Mouse (Mus musculus): Measurements from ENCODE around the gene Mtmr11. TPM values are rescaled to one million over a fixed set of nuclear protein-coding genes. Genes with fewer than 3 reads are reported as not detected.

Gene Mtmr11
- polyA plus RNA-seq, 1 experiment = 4.6 TPM

GRCm38 (mm10) chr3:96207819-96208218, 46.0 kb downstream of the Mtmr11 start:
- H3K4me3 ChIP-seq = no peak overlapping the region
- H3K4me2 ChIP-seq (ENCODE audit: low read depth) = no peak overlapping the region
- H3K79me2 ChIP-seq (ENCODE audit: control insufficient read depth, insufficient read depth) = no peaks in the 10 kb centered on the region
- no peaks in the 10 kb centered on the region for H3K36me3 ChIP-seq (ENCODE audit: control insufficient read depth, insufficient read depth)
- H3ac ChIP-seq (ENCODE audit: control insufficient read depth, insufficient read length) = no peak overlapping the region
- no peaks in the 10 kb centered on the region for H3K27me3 ChIP-seq (ENCODE audit: control insufficient read depth, insufficient read depth, insufficient read length)
- TF ChIP-seq MYOD1 (IDR thresholded peaks at IDR 0.05; ENCODE audit: control insufficient read depth in 1 of 3, insufficient read length in 2 of 3, low read depth in 2 of 3) = no peak
- TF ChIP-seq USF1 (IDR thresholded peaks at IDR 0.05; ENCODE audit: low read depth) = no peak
- TF ChIP-seq CEBPB (IDR thresholded peaks at IDR 0.05; ENCODE audit: insufficient read depth, poor library complexity, severe bottlenecking) = no peak
- no peak for TF ChIP-seq POLR2AphosphoS2 (IDR thresholded peaks at IDR 0.05; ENCODE audit: insufficient read length, low read depth)
- TF ChIP-seq SRF (IDR thresholded peaks at IDR 0.05; ENCODE audit: control insufficient read depth, insufficient read length, low read depth) = no peak
- TF ChIP-seq E2F4 (IDR thresholded peaks at IDR 0.05; ENCODE audit: insufficient read depth) = no peak
- TF ChIP-seq REST (IDR thresholded peaks at IDR 0.05; ENCODE audit: insufficient read depth, insufficient read length) = no peak
- TF ChIP-seq TCF3 (IDR thresholded peaks at IDR 0.05; ENCODE audit: insufficient read length, low read depth) = no peak
- TF ChIP-seq TCF12 (IDR thresholded peaks at IDR 0.05; ENCODE audit: insufficient read depth, poor library complexity, severe bottlenecking) = no peak

GRCm38 (mm10) chr3:96209242-96209641, 47.4 kb downstream of the Mtmr11 start:
- Histone ChIP-seq H3K36me3 (ENCODE audit: control insufficient read depth, insufficient read depth) (no peaks in the 10 kb centered on the region), H3K79me2 (ENCODE audit: control insufficient read depth, insufficient read depth) (no peaks in the 10 kb centered on the region), H3K4me3 (no peak overlapping the region), H3K4me2 (ENCODE audit: low read depth) (no peak overlapping the region), H3ac (ENCODE audit: control insufficient read depth, insufficient read length) (no peak overlapping the region), H3K27me3 (ENCODE audit: control insufficient read depth, insufficient read depth, insufficient read length) (no peaks in the 10 kb centered on the region)
- TF ChIP-seq TCF12 (IDR thresholded peaks at IDR 0.05; ENCODE audit: insufficient read depth, poor library complexity, severe bottlenecking) (no peak), MYOG (IDR thresholded peaks at IDR 0.05; ENCODE audit: control insufficient read depth in 1 of 3, insufficient read depth in 1 of 3, insufficient read length in 2 of 3, low read depth in 2 of 3) (no peak), REST (IDR thresholded peaks at IDR 0.05; ENCODE audit: insufficient read depth, insufficient read length) (no peak), TCF3 (IDR thresholded peaks at IDR 0.05; ENCODE audit: insufficient read length, low read depth) (no peak), MYOD1 (IDR thresholded peaks at IDR 0.05; ENCODE audit: control insufficient read depth in 1 of 3, insufficient read length in 2 of 3, low read depth in 2 of 3) (no peak), CEBPB (IDR thresholded peaks at IDR 0.05; ENCODE audit: insufficient read depth, poor library complexity, severe bottlenecking) (no peak), USF1 (IDR thresholded peaks at IDR 0.05; ENCODE audit: low read depth) (no peak), POLR2A (IDR thresholded peaks at IDR 0.05; ENCODE audit: insufficient read length, low read depth) (no peak), POLR2AphosphoS2 (IDR thresholded peaks at IDR 0.05; ENCODE audit: insufficient read length, low read depth) (no peak), MAX (IDR thresholded peaks at IDR 0.05; ENCODE audit: low read depth) (no peak), E2F4 (IDR thresholded peaks at IDR 0.05; ENCODE audit: insufficient read depth) (no peak), SRF (IDR thresholded peaks at IDR 0.05; ENCODE audit: control insufficient read depth, insufficient read length, low read depth) (no peak)

DNA sequence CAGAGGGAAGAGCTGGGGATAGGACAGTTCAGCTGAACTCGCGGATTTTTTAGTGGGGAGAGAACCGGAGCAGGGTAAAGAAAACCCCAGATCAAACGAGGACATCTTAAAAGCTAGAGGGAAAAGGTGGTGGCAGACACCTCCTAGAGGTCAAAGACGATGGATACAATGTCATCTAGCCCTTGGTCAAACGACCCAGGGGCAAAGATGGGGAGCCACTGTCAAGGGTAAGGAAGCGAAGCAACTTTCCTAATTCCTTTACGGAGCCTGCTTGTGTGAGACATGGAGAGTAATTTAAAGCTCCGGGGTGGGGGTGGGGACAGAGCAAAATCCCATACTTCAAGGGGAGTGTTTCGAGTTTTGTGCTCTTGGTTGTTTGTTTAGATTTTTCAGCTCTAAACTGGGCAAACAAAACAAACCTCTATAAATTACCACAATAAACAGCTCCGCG, 57.4 kb downstream of the Mtmr11 start:
- TF ChIP-seq SRF (IDR thresholded peaks at IDR 0.05; ENCODE audit: control insufficient read depth, insufficient read length, low read depth) = no peak
- no peak for TF ChIP-seq TCF3 (IDR thresholded peaks at IDR 0.05; ENCODE audit: insufficient read length, low read depth)
- no peak for TF ChIP-seq MAX (IDR thresholded peaks at IDR 0.05; ENCODE audit: low read depth)
- no peak for TF ChIP-seq POLR2AphosphoS2 (IDR thresholded peaks at IDR 0.05; ENCODE audit: insufficient read length, low read depth)
- no peak for TF ChIP-seq E2F4 (IDR thresholded peaks at IDR 0.05; ENCODE audit: insufficient read depth)
- TF ChIP-seq TCF12 (IDR thresholded peaks at IDR 0.05; ENCODE audit: insufficient read depth, poor library complexity, severe bottlenecking) = no peak
- TF ChIP-seq CEBPB (IDR thresholded peaks at IDR 0.05; ENCODE audit: insufficient read depth, poor library complexity, severe bottlenecking) = no peak
- TF ChIP-seq USF1 (IDR thresholded peaks at IDR 0.05; ENCODE audit: low read depth) = no peak
- no peak for TF ChIP-seq REST (IDR thresholded peaks at IDR 0.05; ENCODE audit: insufficient read depth, insufficient read length)
- no peak for TF ChIP-seq MYOG (IDR thresholded peaks at IDR 0.05; ENCODE audit: control insufficient read depth in 1 of 3, insufficient read depth in 1 of 3, insufficient read length in 2 of 3, low read depth in 2 of 3)
- TF ChIP-seq MYOD1 (IDR thresholded peaks at IDR 0.05; ENCODE audit: control insufficient read depth in 1 of 3, insufficient read length in 2 of 3, low read depth in 2 of 3) = no peak
- no peak for TF ChIP-seq POLR2A (IDR thresholded peaks at IDR 0.05; ENCODE audit: insufficient read length, low read depth)
- Histone ChIP-seq H3ac (ENCODE audit: control insufficient read depth, insufficient read length) (peak overlapping the region; percentile 59), H3K27me3 (ENCODE audit: control insufficient read depth, insufficient read depth, insufficient read length) (no peaks in the 10 kb centered on the region), H3K79me2 (ENCODE audit: control insufficient read depth, insufficient read depth) (no peaks in the 10 kb centered on the region), H3K36me3 (ENCODE audit: control insufficient read depth, insufficient read depth) (no peaks in the 10 kb centered on the region), H3K4me2 (ENCODE audit: low read depth) (peak overlapping the region; percentile 96), H3K4me3 (peak overlapping the region; percentile 47)

DNA sequence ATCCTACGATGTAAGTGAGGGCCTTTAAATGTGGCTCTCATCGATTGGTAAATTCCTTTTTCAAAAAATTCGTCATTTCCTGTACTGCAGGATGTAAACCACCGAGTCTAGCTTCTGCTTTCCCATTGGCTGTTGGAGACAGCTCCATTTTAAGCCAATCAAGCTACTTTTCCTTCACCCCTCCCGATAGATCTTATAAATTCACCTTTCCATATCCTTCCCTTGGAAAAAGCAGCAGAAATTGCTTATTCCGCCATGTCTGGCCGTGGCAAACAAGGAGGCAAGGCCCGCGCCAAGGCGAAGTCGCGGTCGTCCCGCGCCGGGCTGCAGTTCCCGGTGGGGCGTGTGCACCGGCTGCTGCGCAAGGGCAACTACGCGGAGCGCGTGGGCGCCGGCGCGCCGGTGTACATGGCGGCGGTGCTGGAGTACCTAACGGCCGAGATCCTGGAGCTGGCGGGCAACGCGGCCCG, 57.9 kb downstream of the Mtmr11 start, which contains the start of the genes Bola1 and Hist2h2ab:
Bola1 (minus strand) TSS at position 49 of the 470 bp plus-strand sequence.
Hist2h2ab (plus strand) TSS at position 205 of the 470 bp plus-strand sequence.
- H3K79me2 ChIP-seq (ENCODE audit: control insufficient read depth, insufficient read depth) = no peaks in the 10 kb centered on the region
- H3K4me3 ChIP-seq = peak within 1 kb of the TSS; percentile 47
- H3K27me3 ChIP-seq (ENCODE audit: control insufficient read depth, insufficient read depth, insufficient read length) = no peaks in the 10 kb centered on the region
- peak within 1 kb of the TSS; percentile 96 for H3K4me2 ChIP-seq (ENCODE audit: low read depth)
- peak within 1 kb of the TSS; percentile 59 for H3ac ChIP-seq (ENCODE audit: control insufficient read depth, insufficient read length)
- no peaks in the 10 kb centered on the region for H3K36me3 ChIP-seq (ENCODE audit: control insufficient read depth, insufficient read depth)
- TF ChIP-seq TCF12 (IDR thresholded peaks at IDR 0.05; ENCODE audit: insufficient read depth, poor library complexity, severe bottlenecking) (no peak), MYOD1 (IDR thresholded peaks at IDR 0.05; ENCODE audit: control insufficient read depth in 1 of 3, insufficient read length in 2 of 3, low read depth in 2 of 3) (peak in 1 of 3 experiments; percentile 27), POLR2A (IDR thresholded peaks at IDR 0.05; ENCODE audit: insufficient read length, low read depth) (peak; percentile 97), POLR2AphosphoS2 (IDR thresholded peaks at IDR 0.05; ENCODE audit: insufficient read length, low read depth) (peak; percentile 98), MYOG (IDR thresholded peaks at IDR 0.05; ENCODE audit: control insufficient read depth in 1 of 3, insufficient read depth in 1 of 3, insufficient read length in 2 of 3, low read depth in 2 of 3) (peak in 1 of 3 experiments; percentile 23)

All from myocyte (in vitro differentiated cells).